Mouse (Mus musculus) bone marrow macrophage, adult 2 months (primary cell): ENCODE results near the gene Hpdl.

ENCODE experiments used
- CTCF ChIP-seq: IDR thresholded peaks from 2 replicates; pipeline ENCODE4 v1.5.1; 2012; ENCODE audit warnings: low read depth, mild to moderate bottlenecking, low read length, moderate library complexity
- POLR2A ChIP-seq: IDR thresholded peaks from 2 replicates; pipeline ENCODE4 v1.6.1; 2012; ENCODE audit warnings: mild to moderate bottlenecking, low read depth, low read length, borderline replicate concordance

GRCm38 (mm10) chr4:116817486-116817885 is 4.0 kb downstream of the Hpdl start:
- TF ChIP-seq CTCF (no peak), POLR2A (no peak)
